Mouse (Mus musculus) MN1 (cell line): ENCODE results near the gene Ppm1j.
"Not testable (repeated sequence)": the region's sequence is repeated elsewhere in the genome, so short reads cannot be mapped to it uniquely, and the experiment has no call there.

Source experiments
- DNase-seq: peaks from one replicate; pipeline ENCODE4 v3.0.0-alpha.2; 2016; ENCODE audit warnings: low spot score

Gene Ppm1j

GRCm38 (mm10) chr3:104780561-104781420 lies at the start of gene Ppm1j:
Gene Ppm1j, plus strand, starts transcription at chr3:104781056.
- peak; percentile 77 for DNase-seq

- DNase-seq: no peak
Measured at GRCm38 (mm10) chr3:104732907-104733306, 47.9 kb upstream of the Ppm1j start.

- DNase-seq: no peak
Measured at GRCm38 (mm10) chr3:104734654-104735053, 46.2 kb upstream of the Ppm1j start.

GRCm38 (mm10) chr3:104741954-104742353 lies 38.9 kb upstream of the Ppm1j start:
- no peak for DNase-seq

GRCm38 (mm10) chr3:104743161-104743560 lies 37.7 kb upstream of the Ppm1j start:
- DNase-seq: no peak

- DNase-seq: no peak
Measured at GRCm38 (mm10) chr3:104743864-104744263, 37.0 kb upstream of the Ppm1j start.

- not testable (repeated sequence) for DNase-seq
Measured at GRCm38 (mm10) chr3:104752845-104753244, 28.0 kb upstream of the Ppm1j start.

- no peak for DNase-seq
Measured at GRCm38 (mm10) chr3:104758406-104758805, 22.4 kb upstream of the Ppm1j start.

- DNase-seq: no peak
Measured at GRCm38 (mm10) chr3:104758869-104759268, 22.0 kb upstream of the Ppm1j start.

GRCm38 (mm10) chr3:104762103-104762863 lies 18.6 kb upstream of the Ppm1j start:
- DNase-seq: not testable (repeated sequence)

- no peak for DNase-seq
Measured at GRCm38 (mm10) chr3:104765021-104765420, 15.8 kb upstream of the Ppm1j start.

GRCm38 (mm10) chr3:104767141-104767540 lies 13.7 kb upstream of the Ppm1j start:
- no peak for DNase-seq

GRCm38 (mm10) chr3:104767716-104768115 lies 13.1 kb upstream of the Ppm1j start:
- no peak for DNase-seq

- DNase-seq: no peak
Measured at GRCm38 (mm10) chr3:104769135-104769534, 11.7 kb upstream of the Ppm1j start.

- peak; percentile 44 for DNase-seq
Measured at GRCm38 (mm10) chr3:104770035-104770434, 10.8 kb upstream of the Ppm1j start.

- DNase-seq: no peak
Measured at GRCm38 (mm10) chr3:104770918-104771317, 9.9 kb upstream of the Ppm1j start.

GRCm38 (mm10) chr3:104771460-104771859 lies 9.4 kb upstream of the Ppm1j start:
- DNase-seq: no peak

- no peak for DNase-seq
Measured at GRCm38 (mm10) chr3:104773301-104773700, 7.6 kb upstream of the Ppm1j start.

- DNase-seq: no peak
Measured at GRCm38 (mm10) chr3:104777342-104777741, 3.5 kb upstream of the Ppm1j start.

- peak; percentile 78 for DNase-seq
Measured at GRCm38 (mm10) chr3:104779949-104780348, 907 bp upstream of the Ppm1j start.

- no peak for DNase-seq
Measured at GRCm38 (mm10) chr3:104781471-104781903, 631 bp downstream of the Ppm1j start, which contains the start of gene Fam19a3. Gene Fam19a3, minus strand, starts transcription at chr3:104781840.

- no peak for DNase-seq
Measured at GRCm38 (mm10) chr3:104782061-104782681, 1.3 kb downstream of the Ppm1j start.
